Mouse (Mus musculus) layer of hippocampus, adult 11-12 months (tissue): ENCODE data around the gene Tube1.

Source experiments
- DNase-seq: peaks from one replicate; pipeline ENCODE4 v3.0.0; 2022; ENCODE audit warnings: low spot score

Tube1 gene

GRCm38 (mm10) chr10:39133462-39134310 lies at the start of gene Tube1, which contains the start of gene Fam229b:
Tube1 (plus strand) TSS chr10:39133976.
Fam229b (minus strand) TSS chr10:39133914.
- peak; percentile 94 for DNase-seq

- peak; percentile 25 for DNase-seq
Measured at GRCm38 (mm10) chr10:39096981-39097380, 36.8 kb upstream of the Tube1 start.

GRCm38 (mm10) chr10:39098746-39099145 lies 35.0 kb upstream of the Tube1 start:
- DNase-seq, result no peak

- no peak for DNase-seq
Measured at GRCm38 (mm10) chr10:39104803-39105449, 28.9 kb upstream of the Tube1 start.

- no peak for DNase-seq
Measured at GRCm38 (mm10) chr10:39106413-39106812, 27.4 kb upstream of the Tube1 start.

GRCm38 (mm10) chr10:39106935-39107334 lies 26.8 kb upstream of the Tube1 start:
- no peak for DNase-seq

GRCm38 (mm10) chr10:39108837-39109488 lies 24.8 kb upstream of the Tube1 start:
- DNase-seq, result no peak

- no peak for DNase-seq
Measured at GRCm38 (mm10) chr10:39109489-39109874, 24.3 kb upstream of the Tube1 start.

GRCm38 (mm10) chr10:39121412-39121811 lies 12.4 kb upstream of the Tube1 start:
- no peak for DNase-seq

- DNase-seq, result no peak
Measured at GRCm38 (mm10) chr10:39137766-39138165, 4.0 kb downstream of the Tube1 start.

- DNase-seq, result no peak
Measured at GRCm38 (mm10) chr10:39138761-39139160, 5.0 kb downstream of the Tube1 start.

GRCm38 (mm10) chr10:39140843-39141242 lies 7.1 kb downstream of the Tube1 start:
- DNase-seq, result no peak

GRCm38 (mm10) chr10:39141401-39141800 lies 7.6 kb downstream of the Tube1 start:
- DNase-seq, result no peak

- no peak for DNase-seq
Measured at GRCm38 (mm10) chr10:39142216-39142615, 8.4 kb downstream of the Tube1 start.

GRCm38 (mm10) chr10:39156719-39157118 lies 22.9 kb downstream of the Tube1 start:
- no peak for DNase-seq

GRCm38 (mm10) chr10:39157321-39157720 lies 23.5 kb downstream of the Tube1 start:
- no peak for DNase-seq

GRCm38 (mm10) chr10:39158306-39158705 lies 24.5 kb downstream of the Tube1 start:
- DNase-seq, result no peak

- DNase-seq, result no peak
Measured at GRCm38 (mm10) chr10:39161406-39161805, 27.6 kb downstream of the Tube1 start.

- DNase-seq, result no peak
Measured at GRCm38 (mm10) chr10:39162666-39163484, 29.1 kb downstream of the Tube1 start.

GRCm38 (mm10) chr10:39163694-39164093 lies 29.9 kb downstream of the Tube1 start, which contains the start of gene Ccn6:
Ccn6 (minus strand) TSS chr10:39163794.
- no peak for DNase-seq

- peak; percentile 51 for DNase-seq
Measured at GRCm38 (mm10) chr10:39165632-39166115, 31.9 kb downstream of the Tube1 start.

GRCm38 (mm10) chr10:39167611-39168010 lies 33.8 kb downstream of the Tube1 start:
- no peak for DNase-seq
